Mouse (Mus musculus) thymus, postnatal 0 days (tissue): ENCODE measurements at regions not wholly inside any gene's neighbourhood (a gene's known extent, or its start where the extent isn't known, plus 50 kb on each side); places are given as distances from the start of the nearest gene placed in this dataset.
"Not testable (repeated sequence)": the region's sequence is repeated elsewhere in the genome, so short reads cannot be mapped to it uniquely, and the experiment has no call there.

Experiments
- DNase-seq: peaks from one replicate; pipeline ENCODE4 v3.0.0-alpha.2; 2015; ENCODE audit warnings: low spot score

DNA sequence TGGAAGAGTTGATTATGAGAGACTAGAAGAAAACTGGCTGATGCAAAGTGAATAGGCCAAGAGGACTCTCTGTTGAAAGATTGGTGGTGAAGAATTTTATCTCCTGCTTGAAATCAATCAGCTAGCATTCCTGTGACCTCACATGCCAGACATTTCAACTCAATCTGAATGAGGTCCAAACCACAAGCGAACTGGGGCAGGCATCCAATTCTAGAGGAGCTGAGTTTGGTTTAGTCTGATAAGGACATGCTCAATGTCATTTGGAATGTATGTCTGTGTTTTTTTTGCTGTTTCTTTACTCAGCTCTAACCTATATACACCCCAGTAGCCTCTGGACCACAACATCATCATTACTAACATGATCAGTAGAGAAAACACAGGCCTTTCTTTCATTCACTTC is 401.4 kb downstream of the 1190002N15Rik start:
- no peak for DNase-seq

- DNase-seq = no peak
These were observed 404.2 kb downstream of the 1190002N15Rik start for GRCm38 (mm10) chr9:94133682-94134081.

- no peak for DNase-seq
These were observed 406.5 kb downstream of the 1190002N15Rik start for GRCm38 (mm10) chr9:94131367-94131766.

DNA sequence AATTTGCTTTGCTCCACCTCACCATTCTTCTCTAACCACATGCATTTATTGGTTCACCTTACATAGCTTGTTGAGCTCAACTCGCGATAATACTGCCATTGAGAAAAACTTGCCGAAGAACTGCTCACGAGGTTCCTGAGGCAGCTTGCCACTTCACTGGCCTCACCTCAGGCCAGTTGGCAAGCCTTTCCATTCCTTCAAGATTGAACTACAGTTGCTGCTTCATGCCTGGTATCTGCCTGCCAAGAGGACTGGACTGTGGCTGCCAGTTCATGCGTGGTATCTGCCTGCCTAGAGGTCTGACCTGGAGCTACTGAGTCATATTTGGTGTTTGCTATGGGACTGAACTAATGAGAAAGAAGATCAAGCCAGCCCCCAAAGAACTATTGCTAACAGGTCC is 420.9 kb downstream of the 1190002N15Rik start:
- DNase-seq = no peak

- DNase-seq = not testable (repeated sequence)
These were observed 430.2 kb downstream of the 1190002N15Rik start for GRCm38 (mm10) chr9:94107701-94108100.

- DNase-seq = no peak
These were observed 433.2 kb downstream of the 1190002N15Rik start for GRCm38 (mm10) chr9:94104669-94105068.

DNA sequence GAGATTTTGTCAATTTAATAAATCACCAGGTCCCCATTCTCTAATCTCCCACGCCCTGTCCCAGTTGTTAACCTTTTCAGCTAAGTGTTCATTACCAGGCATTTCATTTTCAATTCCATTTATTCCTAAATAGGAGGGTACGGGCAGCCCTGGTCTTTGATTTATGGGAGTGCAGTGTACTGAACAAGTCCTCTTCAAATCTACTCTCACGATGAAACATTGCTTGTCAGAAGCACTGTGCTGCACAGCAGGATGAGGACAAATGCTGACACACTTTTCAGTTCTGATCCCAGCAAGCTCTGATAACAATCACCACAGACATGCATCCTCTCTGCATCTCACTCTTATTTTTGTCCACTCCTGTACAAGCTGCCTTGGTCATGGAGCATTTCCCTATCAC is 435.9 kb downstream of the 1190002N15Rik start:
- DNase-seq = no peak

DNA sequence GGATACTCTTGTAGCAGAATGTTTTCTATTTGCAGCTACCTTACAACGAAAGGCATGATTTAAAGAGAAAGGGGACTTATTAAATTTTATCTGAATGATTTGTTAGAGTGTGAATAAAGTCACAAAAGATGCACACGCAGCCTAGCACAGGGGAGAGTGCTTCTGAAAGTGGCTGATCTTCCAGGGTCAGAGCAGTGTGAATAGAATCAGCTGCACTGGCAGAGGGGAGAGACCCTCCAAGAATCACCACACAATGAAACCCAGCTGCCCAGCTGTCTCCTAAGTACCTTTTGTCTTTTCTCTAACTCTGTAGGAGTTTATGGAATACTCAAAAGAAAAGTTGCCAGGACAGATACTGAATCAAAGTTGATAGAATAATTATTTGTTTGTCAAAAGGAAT is 443.1 kb downstream of the 1190002N15Rik start:
- no peak for DNase-seq

- no peak for DNase-seq
These were observed 446.1 kb downstream of the 1190002N15Rik start for GRCm38 (mm10) chr9:94091658-94092225.

DNA sequence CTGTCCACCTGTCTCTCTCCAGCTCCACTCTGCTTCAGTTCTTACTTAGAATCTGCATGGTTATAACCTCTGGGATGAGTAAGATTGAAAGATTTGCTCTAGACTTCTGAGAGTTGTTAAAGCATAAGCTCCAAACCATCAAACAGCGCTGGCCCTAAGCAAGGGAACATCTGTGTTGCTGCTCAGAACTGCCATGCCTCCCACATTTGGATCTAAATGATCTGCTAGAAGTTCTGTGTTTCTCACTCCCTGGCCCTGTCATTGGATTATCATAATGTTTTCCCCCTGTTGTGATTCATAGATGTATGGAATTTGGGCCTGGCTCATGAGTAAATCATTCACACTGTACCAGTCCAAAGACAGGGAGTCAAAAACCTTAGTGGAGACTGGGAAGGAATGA is 448.1 kb downstream of the 1190002N15Rik start:
- no peak for DNase-seq

GRCm38 (mm10) chr9:94083629-94084411 is 454.1 kb downstream of the 1190002N15Rik start:
- no peak for DNase-seq

DNA sequence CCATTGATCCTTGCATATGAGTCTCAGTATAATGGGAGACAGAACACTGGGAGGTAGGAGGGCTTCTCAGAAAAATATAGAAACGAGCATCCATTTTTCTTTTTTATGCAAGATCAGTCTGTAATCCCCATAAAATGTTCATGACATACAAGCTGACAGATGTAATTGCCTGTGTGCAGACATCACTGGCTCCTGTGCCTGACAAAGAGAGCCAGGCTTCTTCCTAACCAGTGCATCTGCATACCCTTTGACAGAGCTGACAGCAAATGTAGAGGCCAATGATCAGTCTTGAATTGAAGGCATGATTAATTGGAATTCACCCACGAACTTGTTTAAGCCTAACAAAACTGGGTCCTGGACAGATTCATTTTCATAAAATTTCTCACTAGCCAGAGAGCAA is 463.0 kb downstream of the 1190002N15Rik start:
- DNase-seq = no peak

GRCm38 (mm10) chr9:94067121-94067520 is 470.8 kb downstream of the 1190002N15Rik start:
- no peak for DNase-seq

DNA sequence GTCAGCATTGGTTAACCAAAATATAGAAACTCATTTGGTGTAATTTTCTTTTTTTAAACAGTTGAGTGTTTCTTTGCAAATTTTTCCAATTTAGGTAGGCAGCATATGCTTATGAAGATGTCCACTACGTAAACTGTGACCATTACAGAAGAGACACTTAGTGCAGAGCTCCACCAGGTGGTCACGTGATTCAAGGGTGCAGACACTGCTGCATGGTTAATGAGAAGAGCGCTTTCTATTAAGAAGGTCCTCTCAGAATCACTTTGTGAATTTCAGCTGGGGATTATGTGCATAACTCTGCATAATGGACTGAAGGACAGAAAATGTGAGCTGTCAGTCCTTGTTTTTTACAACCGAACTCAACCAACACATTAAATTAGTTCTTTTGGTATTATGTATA is 484.7 kb downstream of the 1190002N15Rik start:
- no peak for DNase-seq

GRCm38 (mm10) chr9:94047845-94048244 is 490.0 kb downstream of the 1190002N15Rik start:
- DNase-seq = no peak

DNA sequence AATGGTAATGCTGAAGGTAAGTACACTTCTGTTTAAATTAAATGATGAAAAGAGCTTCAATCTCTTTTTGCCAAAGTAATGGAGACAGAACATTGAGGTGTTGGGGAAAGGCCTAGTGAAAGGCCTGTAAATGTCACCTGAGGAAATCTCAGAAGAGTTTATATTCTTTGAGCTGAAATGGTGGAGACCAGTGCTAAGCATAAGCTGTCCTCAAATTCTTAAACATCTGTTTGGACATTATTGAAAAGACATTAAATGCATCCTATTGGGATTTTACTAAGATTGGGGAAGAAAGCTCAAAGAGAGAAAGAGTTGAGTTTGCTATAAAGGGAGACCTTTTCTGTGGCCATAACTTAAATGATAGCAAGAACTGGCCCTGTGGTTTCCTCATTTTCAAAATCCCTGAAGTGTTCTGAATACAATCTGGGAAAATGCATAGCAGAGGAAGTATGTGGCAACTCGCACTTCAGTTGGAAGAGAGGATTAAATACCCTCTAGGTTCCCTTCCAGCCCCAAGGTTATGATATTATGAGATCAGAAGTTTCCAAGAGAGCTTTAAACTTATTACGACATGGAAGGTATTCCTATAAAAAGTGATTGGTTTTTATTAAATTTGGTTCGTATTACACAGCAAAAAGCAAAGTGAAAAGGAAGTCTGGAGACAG is 492.3 kb downstream of the 1190002N15Rik start:
- DNase-seq = no peak

- DNase-seq = no peak
These were observed 514.1 kb downstream of the 1190002N15Rik start for GRCm38 (mm10) chr9:94023761-94024160.

DNA sequence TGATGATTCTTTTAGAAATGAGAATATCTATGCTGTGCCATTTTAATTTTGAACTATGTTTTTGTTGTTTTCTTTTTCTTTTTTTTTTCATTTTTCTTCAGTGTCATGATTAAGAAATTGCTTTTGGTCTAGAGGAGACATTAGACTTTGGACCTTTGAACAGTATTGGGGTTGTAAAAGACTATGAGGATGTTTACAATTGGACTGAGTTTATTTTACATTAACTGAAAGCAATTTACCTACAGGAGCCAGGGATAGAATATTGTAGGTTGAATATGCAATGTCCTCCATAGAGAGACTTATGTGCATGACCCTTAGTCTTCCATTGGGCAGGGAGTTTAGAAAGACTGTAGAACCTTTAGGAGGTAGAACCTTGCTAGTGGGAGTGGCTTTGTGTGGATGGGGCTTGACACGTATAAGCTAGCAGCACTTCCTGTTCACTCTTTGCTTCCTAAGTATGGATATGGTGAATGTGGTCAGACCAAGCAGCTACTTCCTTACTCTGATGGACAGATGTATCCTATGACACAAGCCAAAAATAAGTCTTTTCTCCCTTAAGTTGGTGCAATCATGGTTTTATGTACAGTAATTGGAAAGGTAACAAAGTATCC is 516.5 kb downstream of the 1190002N15Rik start:
- no peak for DNase-seq

GRCm38 (mm10) chr9:94016747-94017487 is 521.0 kb downstream of the 1190002N15Rik start:
- DNase-seq = no peak

- no peak for DNase-seq
These were observed 545.7 kb downstream of the 1190002N15Rik start for GRCm38 (mm10) chr9:93992216-93992615.

DNA sequence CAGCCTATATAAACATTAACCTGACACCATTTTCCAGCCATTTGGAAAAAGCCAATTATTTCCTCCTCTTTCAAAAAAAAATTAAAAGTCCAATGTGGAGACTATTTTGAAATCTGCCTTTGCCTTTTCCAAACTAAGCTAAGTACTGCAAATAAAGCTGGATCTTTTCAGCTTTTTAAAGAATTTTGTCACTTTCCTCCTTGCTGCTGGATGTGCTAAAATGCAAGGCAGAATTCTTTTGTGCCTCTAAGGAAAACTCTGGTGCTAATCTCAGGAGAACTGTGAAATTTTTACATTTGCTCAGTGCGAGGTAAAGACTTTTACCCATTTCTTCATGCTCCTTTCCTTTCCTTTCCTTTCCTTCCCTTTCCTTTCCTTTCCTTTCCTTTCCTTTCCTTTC is 546.7 kb downstream of the 1190002N15Rik start:
- no peak for DNase-seq
